Mouse (Mus musculus) erythroblast, embryonic 14.5 days (primary cell): Measurements from ENCODE around the gene Megf6. TPM values are rescaled to one million over a fixed set of nuclear protein-coding genes. Genes with fewer than 3 reads are reported as not detected.

Experiments used
- H3K27me3 ChIP-seq: 2 replicates; pipeline ENCODE4 v1.6.1; 2012; ENCODE audit warnings: inconsistent platforms; ENCODE audit not compliant: control insufficient read depth
- H3K36me3 ChIP-seq: 2 replicates; pipeline ENCODE4 v1.6.1; 2012; ENCODE audit warnings: mild to moderate bottlenecking, inconsistent platforms; ENCODE audit not compliant: control insufficient read depth
- H3K4me1 ChIP-seq: 2 replicates; pipeline ENCODE4 v1.6.1; 2012; ENCODE audit warnings: inconsistent platforms; ENCODE audit not compliant: control insufficient read depth
- H3K4me3 ChIP-seq: replicated peaks from 2 replicates; pipeline ENCODE3; 2012; ENCODE audit warnings: moderate library complexity, mild to moderate bottlenecking, inconsistent platforms
- H3K9me3 ChIP-seq: 2 replicates; pipeline ENCODE4 v1.6.1; 2012; ENCODE audit warnings: low read length, inconsistent platforms, mixed read lengths; ENCODE audit not compliant: control insufficient read depth
- GATA1 ChIP-seq: IDR thresholded peaks from 2 replicates; pipeline ENCODE4 v1.6.1; 2012; ENCODE audit warnings: low read length, inconsistent platforms, mixed read lengths
- TAL1 ChIP-seq: IDR thresholded peaks from 3 replicates; pipeline ENCODE4 v1.6.1; 2012; ENCODE audit warnings: low read length, inconsistent platforms, mixed read lengths
- polyA plus RNA-seq: library from polyadenylated mRNA; stranded (reverse); fragments of >175 nt; gene quantifications from 2 replicates; pipeline ENCODE4 v1.2.3, GENCODE M21; 2012

The Megf6 gene
- polyA plus RNA-seq, 1 experiment: under 0.01 TPM

GRCm38 (mm10) chr4:154201511-154201910, 31.0 kb downstream of the Megf6 start:
- no peaks in the 10 kb centered on the region for H3K9me3 ChIP-seq

DNA sequence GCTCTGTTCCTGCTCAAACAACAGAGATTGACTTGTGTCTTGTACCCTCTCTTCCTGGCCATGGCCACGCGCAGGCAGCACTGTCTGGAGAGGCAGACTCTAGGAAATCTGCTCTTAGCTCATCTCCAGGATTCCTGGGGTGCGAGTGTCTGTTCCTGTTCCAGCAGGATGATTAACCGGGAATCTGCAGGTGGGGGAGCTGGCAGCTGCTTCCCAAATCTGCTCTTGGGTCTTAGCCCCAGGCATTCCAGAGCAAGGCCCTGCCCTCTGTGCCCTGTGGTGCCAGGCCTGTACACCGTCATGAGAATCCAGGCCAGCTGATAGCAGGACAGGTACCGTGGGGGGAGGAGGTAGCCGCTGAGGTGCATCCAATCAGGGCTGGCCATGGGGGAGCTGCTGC, 34.0 kb downstream of the Megf6 start:
- TF ChIP-seq TAL1 (no peak), GATA1 (no peak)
- H3K27me3 ChIP-seq: no peaks in the 10 kb centered on the region
- H3K4me3 ChIP-seq: no peak overlapping the region
- no peaks in the 10 kb centered on the region for H3K9me3 ChIP-seq
- H3K36me3 ChIP-seq: no peaks in the 10 kb centered on the region
- H3K4me1 ChIP-seq: no peaks in the 10 kb centered on the region

More at GRCm38 (mm10) chr4:154201511-154201910, 31.0 kb downstream of the Megf6 start:
- no peak overlapping the region for H3K4me3 ChIP-seq
- TF ChIP-seq TAL1 (no peak), GATA1 (no peak)
- no peaks in the 10 kb centered on the region for H3K4me1 ChIP-seq
- no peaks in the 10 kb centered on the region for H3K27me3 ChIP-seq
- no peaks in the 10 kb centered on the region for H3K36me3 ChIP-seq

- no peaks in the 10 kb centered on the region for H3K4me1 ChIP-seq
- no peak overlapping the region for H3K4me3 ChIP-seq
- no peaks in the 10 kb centered on the region for H3K27me3 ChIP-seq
- no peak for TF ChIP-seq TAL1
- no peak for TF ChIP-seq GATA1
- H3K36me3 ChIP-seq: no peaks in the 10 kb centered on the region
- H3K9me3 ChIP-seq: no peaks in the 10 kb centered on the region
Observed at GRCm38 (mm10) chr4:154205392-154205791, 34.9 kb downstream of the Megf6 start.

DNA sequence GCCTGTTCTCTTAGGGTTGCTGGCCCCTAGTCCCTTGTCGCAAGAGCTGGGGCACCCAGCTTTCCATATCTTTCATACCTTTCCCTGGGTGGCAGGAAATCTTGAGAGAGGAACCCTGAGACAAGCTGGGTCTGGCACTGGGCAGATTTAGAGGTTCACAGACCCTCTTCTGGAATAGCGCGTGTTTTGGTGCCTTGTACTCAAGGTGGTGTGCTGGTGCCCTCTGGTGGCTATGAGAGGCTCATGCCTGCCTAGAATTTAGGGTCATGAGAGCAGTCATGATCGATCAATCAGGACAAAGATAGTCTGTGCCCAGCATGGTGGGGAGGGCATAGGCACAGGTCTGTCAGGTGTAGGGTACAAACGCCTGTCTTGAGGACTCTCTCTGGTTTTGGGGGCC, 36.7 kb downstream of the Megf6 start:
- Histone ChIP-seq H3K4me3 (no peak overlapping the region), H3K27me3 (no peaks in the 10 kb centered on the region), H3K36me3 (no peaks in the 10 kb centered on the region), H3K4me1 (no peaks in the 10 kb centered on the region), H3K9me3 (no peaks in the 10 kb centered on the region)
- TF ChIP-seq TAL1 (no peak), GATA1 (no peak)

GRCm38 (mm10) chr4:154209054-154209453, 38.5 kb downstream of the Megf6 start:
- Histone ChIP-seq H3K9me3 (peaks cover 4% of the 10 kb centered on the region; the same call in 1 of the 2 replicates), H3K36me3 (no peaks in the 10 kb centered on the region), H3K4me1 (peaks cover 10% of the 10 kb centered on the region), H3K27me3 (peaks cover 8% of the 10 kb centered on the region; the same call in 1 of the 2 replicates), H3K4me3 (no peak overlapping the region)
- no peak for TF ChIP-seq TAL1
- no peak for TF ChIP-seq GATA1

DNA sequence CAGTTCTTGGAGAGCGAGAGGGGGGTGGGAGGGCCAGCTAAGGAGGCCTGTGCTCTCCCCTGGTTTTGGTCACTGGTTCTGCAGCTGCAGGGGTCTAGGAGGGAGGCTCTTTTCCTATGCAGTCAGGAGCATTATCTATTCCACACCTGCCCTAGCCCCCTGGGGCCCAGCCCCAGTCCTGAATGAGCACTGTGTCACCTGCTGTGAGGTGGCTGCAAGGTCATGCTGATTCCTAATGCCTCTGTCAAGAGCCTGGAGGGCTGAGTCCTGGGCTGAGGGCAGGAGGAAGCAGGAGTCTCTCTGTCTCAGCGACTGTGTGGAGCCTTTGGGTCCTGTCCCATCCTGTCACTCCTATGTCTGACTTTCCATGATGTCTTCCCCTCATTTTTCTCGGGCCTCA, 39.3 kb downstream of the Megf6 start:
- Histone ChIP-seq H3K4me3 (no peak overlapping the region), H3K4me1 (peaks cover 16% of the 10 kb centered on the region), H3K36me3 (no peaks in the 10 kb centered on the region), H3K9me3 (peaks cover 7% of the 10 kb centered on the region; the same call in 1 of the 2 replicates), H3K27me3 (peaks cover 8% of the 10 kb centered on the region; the same call in 1 of the 2 replicates)
- no peak for TF ChIP-seq TAL1
- no peak for TF ChIP-seq GATA1

DNA sequence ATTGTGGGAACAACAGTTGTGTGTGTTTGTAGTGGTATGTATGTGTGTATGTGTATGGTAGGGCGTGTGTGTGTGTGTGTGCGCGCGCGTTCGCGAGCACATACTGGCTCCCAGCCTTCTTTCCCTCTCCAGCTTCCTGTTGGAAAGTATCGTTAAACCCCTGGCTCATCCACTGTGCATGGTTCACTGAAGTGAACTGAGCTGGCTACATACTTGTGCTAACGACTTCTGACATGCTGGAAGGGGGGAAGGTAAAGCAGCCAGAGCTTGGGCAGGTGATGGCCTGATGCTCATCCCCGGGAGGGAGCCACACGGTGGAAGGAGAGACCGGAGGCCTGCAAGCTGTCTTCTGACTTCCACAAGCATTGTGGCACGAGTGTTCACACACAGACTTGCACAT, 40.9 kb downstream of the Megf6 start:
- Histone ChIP-seq H3K27me3 (peaks cover 10% of the 10 kb centered on the region), H3K9me3 (peaks cover 7% of the 10 kb centered on the region; the same call in 1 of the 2 replicates), H3K36me3 (no peaks in the 10 kb centered on the region), H3K4me1 (peaks cover 17% of the 10 kb centered on the region), H3K4me3 (no peak overlapping the region)
- TF ChIP-seq TAL1 (no peak), GATA1 (no peak)

GRCm38 (mm10) chr4:154213586-154213985, 43.1 kb downstream of the Megf6 start:
- no peak for TF ChIP-seq GATA1
- TF ChIP-seq TAL1: no peak
- Histone ChIP-seq H3K9me3 (peaks cover 7% of the 10 kb centered on the region; the same call in 1 of the 2 replicates), H3K27me3 (peaks cover 10% of the 10 kb centered on the region)

GRCm38 (mm10) chr4:154214075-154214474, 43.5 kb downstream of the Megf6 start:
- TF ChIP-seq TAL1: no peak
- no peak for TF ChIP-seq GATA1
- Histone ChIP-seq H3K4me1 (peaks cover 17% of the 10 kb centered on the region), H3K27me3 (peaks cover 10% of the 10 kb centered on the region), H3K9me3 (peaks cover 7% of the 10 kb centered on the region; the same call in 1 of the 2 replicates), H3K36me3 (no peaks in the 10 kb centered on the region), H3K4me3 (no peak overlapping the region)

More at GRCm38 (mm10) chr4:154213586-154213985, 43.1 kb downstream of the Megf6 start:
- Histone ChIP-seq H3K4me3 (no peak overlapping the region), H3K4me1 (peaks cover 17% of the 10 kb centered on the region), H3K36me3 (no peaks in the 10 kb centered on the region)

DNA sequence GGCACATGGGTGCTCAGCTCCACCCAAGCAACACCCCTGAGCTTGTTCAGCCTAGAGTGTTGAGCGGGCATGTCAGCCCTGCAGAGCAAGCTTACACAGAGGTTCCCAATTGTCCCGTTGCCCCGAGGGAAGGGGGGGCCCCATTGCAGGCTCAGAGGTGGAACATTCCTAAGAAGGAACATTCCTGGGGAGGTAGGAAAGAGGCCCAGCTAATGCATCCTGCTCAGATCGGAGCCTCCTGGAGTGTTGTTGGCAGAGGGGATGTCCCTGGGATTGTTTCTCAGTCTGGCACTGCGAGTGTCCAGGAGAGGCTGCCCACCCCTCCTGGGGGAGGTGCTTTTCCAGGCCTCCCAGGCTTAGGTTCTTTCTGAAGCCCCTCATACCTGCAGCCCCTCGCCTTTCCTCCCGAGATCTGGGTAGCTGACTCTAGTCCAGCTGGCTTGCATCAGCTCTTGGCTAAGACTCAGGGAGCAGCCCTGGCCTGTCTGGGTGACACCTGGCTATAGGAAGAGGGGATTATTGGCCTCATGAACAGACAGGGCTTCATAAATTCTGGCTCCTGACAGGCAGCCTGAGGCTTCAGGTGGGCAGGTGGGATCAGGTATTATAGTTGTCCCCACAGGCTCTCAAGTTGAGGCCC, 47.3 kb downstream of the Megf6 start:
- Histone ChIP-seq H3K27me3 (peaks cover 9% of the 10 kb centered on the region), H3K4me3 (no peak overlapping the region), H3K9me3 (peaks cover 7% of the 10 kb centered on the region; the same call in 1 of the 2 replicates), H3K36me3 (no peaks in the 10 kb centered on the region), H3K4me1 (peaks cover 17% of the 10 kb centered on the region)
- TF ChIP-seq GATA1: no peak
- no peak for TF ChIP-seq TAL1
